22 mouse cellular contexts compared by ENCODE assay signal in genomic region chr3:58362563-58362962, GRCm38 (mm10). TPM values are rescaled to one million over a fixed set of nuclear protein-coding genes. Genes with fewer than 3 reads are reported as not detected.
DNase-seq lines count a peak whose midpoint lies in the region; ATAC-seq and TF ChIP-seq lines count a peak whose summit lies in the region.
"Had no signal": no experiment of that assay in that cellular context is flagged by ENCODE, and none has a peak within 500 bp of the region (broad histone marks: within the 10 kb centered on the region; RNA-seq: fewer than 3 reads in every experiment).

No protein-coding gene starts in this region.

- H3K36me3 ChIP-seq in lung, embryonic 14.5 days (ENCODE audit: insufficient read depth), result no peaks in the 10 kb centered on the region
- H3K36me3 ChIP-seq in forebrain, embryonic 16.5 days (ENCODE audit: control insufficient read depth, insufficient read depth), result no peaks in the 10 kb centered on the region
- H3K36me3 ChIP-seq: embryonic facial prominence, embryonic 13.5 days; forebrain, embryonic 12.5 days; hindbrain, embryonic 15.5 days; liver, embryonic 13.5 days had no signal

- DNase-seq in gastrocnemius, adult 2 months, result peak; percentile 17
- DNase-seq in gastrocnemius, adult 8-10 months (ENCODE audit: low spot score in 2 of 2), result no peak
- DNase-seq in A20 (ENCODE audit: low read depth, low spot score), result peak; percentile 52
- DNase-seq in lung, embryonic 14.5 days, result peak; percentile 22
- peak; percentile 74 for DNase-seq in lung, postnatal 36 days
- DNase-seq in cerebellum, adult 11-12 months, result no peak
- DNase-seq in frontal cortex, postnatal 14 days (ENCODE audit: low spot score in 2 of 2), result no peak
- DNase-seq: adrenal gland, postnatal 25 days; cerebellum, postnatal 25 days; embryo, embryonic 11 days; gastrocnemius, postnatal 25 days; kidney, adult 8-10 months; kidney, postnatal 14 days; liver, embryonic 13.5 days had no signal

- no peak overlapping the region for H3K9ac ChIP-seq in lung, embryonic 14.5 days
- H3K9ac ChIP-seq in forebrain, embryonic 16.5 days (replicated peaks; ENCODE audit: low read depth, low read length), result no peak overlapping the region
- H3K9ac ChIP-seq: embryonic facial prominence, embryonic 13.5 days; forebrain, embryonic 12.5 days; hindbrain, embryonic 15.5 days; liver, embryonic 13.5 days had no signal

- no peak overlapping the region for H3K27ac ChIP-seq in gastrocnemius, adult 2 months
- H3K27ac ChIP-seq in lung, embryonic 14.5 days (ENCODE audit: low read depth), result no peak overlapping the region
- no peak overlapping the region for H3K27ac ChIP-seq in forebrain, embryonic 16.5 days (ENCODE audit: low read length)
- H3K27ac ChIP-seq: embryonic facial prominence, embryonic 13.5 days; forebrain, embryonic 12.5 days; hindbrain, embryonic 15.5 days; layer of hippocampus, adult 2 months; liver, embryonic 13.5 days; macrophage had no signal

- H3K4me1 ChIP-seq in lung, embryonic 14.5 days (ENCODE audit: insufficient read depth), result no peaks in the 10 kb centered on the region
- H3K4me1 ChIP-seq in forebrain, embryonic 16.5 days (replicated peaks; ENCODE audit: control insufficient read depth, insufficient read depth, low read length), result no peaks in the 10 kb centered on the region
- H3K4me1 ChIP-seq: embryonic facial prominence, embryonic 13.5 days; forebrain, embryonic 12.5 days; hindbrain, embryonic 15.5 days had no signal

- H3K27me3 ChIP-seq in lung, embryonic 14.5 days (ENCODE audit: insufficient read depth, low read length), result no peaks in the 10 kb centered on the region
- no peaks in the 10 kb centered on the region for H3K27me3 ChIP-seq in forebrain, embryonic 16.5 days (replicated peaks; ENCODE audit: control insufficient read depth, insufficient read depth, low read length)
- H3K27me3 ChIP-seq: embryonic facial prominence, embryonic 13.5 days; forebrain, embryonic 12.5 days; hindbrain, embryonic 15.5 days; liver, embryonic 13.5 days had no signal

- no peak for ATAC-seq in lung, embryonic 14.5 days (ENCODE audit: insufficient read depth)
- no peak for ATAC-seq in forebrain, embryonic 16.5 days

- no peaks in the 10 kb centered on the region for H3K9me3 ChIP-seq in lung, embryonic 14.5 days (ENCODE audit: low read depth, low read length)
- no peaks in the 10 kb centered on the region for H3K9me3 ChIP-seq in forebrain, embryonic 16.5 days (ENCODE audit: control insufficient read depth, low read length)
- H3K9me3 ChIP-seq: embryonic facial prominence, embryonic 13.5 days; forebrain, embryonic 12.5 days; hindbrain, embryonic 15.5 days; liver, embryonic 13.5 days had no signal

- TF ChIP-seq CTCF in gastrocnemius, adult 2 months (IDR thresholded peaks at IDR 0.05), result no peak
- no peak for TF ChIP-seq CTCF in lung, embryonic 14.5 days (IDR thresholded peaks at IDR 0.05; ENCODE audit: low read depth)

- intact Hi-C loops in gastrocnemius, adult 2 months (cut with DNase I), result no loop called here

- no peak overlapping the region for H3K4me3 ChIP-seq in gastrocnemius, adult 2 months
- H3K4me3 ChIP-seq in lung, embryonic 14.5 days (ENCODE audit: low read depth, low read length), result no peak overlapping the region
- H3K4me3 ChIP-seq in forebrain, embryonic 16.5 days (replicated peaks; ENCODE audit: low read length), result no peak overlapping the region
- H3K4me3 ChIP-seq: embryonic facial prominence, embryonic 13.5 days; erythroblast, embryonic 14.5 days; forebrain, embryonic 12.5 days; hindbrain, embryonic 15.5 days; layer of hippocampus, adult 2 months; liver, embryonic 13.5 days had no signal

- WGBS in lung, embryonic 14.5 days, result 59% methylated on average over 4 of the region's 4 CpGs
- WGBS in forebrain, embryonic 16.5 days, result 91% methylated on average over 4 of the region's 4 CpGs

- H3K4me2 ChIP-seq in lung, embryonic 14.5 days, result no peak overlapping the region
- H3K4me2 ChIP-seq in forebrain, embryonic 16.5 days (ENCODE audit: low read length), result no peak overlapping the region
- H3K4me2 ChIP-seq: embryonic facial prominence, embryonic 13.5 days; forebrain, embryonic 12.5 days; hindbrain, embryonic 15.5 days; liver, embryonic 13.5 days; midbrain, embryonic 11.5 days had no signal

RNA-seq across cellular contexts. Expression of gene Tsc22d2, which starts 52.0 kb away (rescaled TPM):
- total RNA-seq in gastrocnemius, adult 2 months (2021), result 10 to 100 TPM; 22.6 to 22.9 TPM
- 10 to 100 TPM; 23.7 to 29.8 (median 26.0) TPM for total RNA-seq in gastrocnemius, adult 8-10 months (2022)
- polyA plus RNA-seq in lung, embryonic 14.5 days (2014; fragmentation: Nextera tagmentation; extraction: Ambion mirVana), result 13.7 and 17.6 TPM in 2 replicates
- polyA plus RNA-seq in forebrain, embryonic 16.5 days (2015; fragmentation: Nextera tagmentation; extraction: Ambion mirVana), result 8.1 and 8.7 TPM in 2 replicates

Comparison
In these comparisons a context has a peak if more than half of its experiments do, and no peak if none do; other contexts are left out.
1. DNase-seq: peak in gastrocnemius, adult 2 months (single experiment), A20 (single experiment), lung, embryonic 14.5 days (single experiment) and lung, postnatal 36 days (single experiment); none in gastrocnemius, adult 8-10 months (0 of 2), cerebellum, adult 11-12 months (single experiment) and frontal cortex, postnatal 14 days (0 of 2).